Mouse (Mus musculus) right cerebral cortex, postnatal 25 days (tissue): ENCODE data around the gene Cpsf2.

Experiments used
- DNase-seq: peaks from one replicate; pipeline ENCODE4 v3.0.0; 2022

The Cpsf2 gene

DNA sequence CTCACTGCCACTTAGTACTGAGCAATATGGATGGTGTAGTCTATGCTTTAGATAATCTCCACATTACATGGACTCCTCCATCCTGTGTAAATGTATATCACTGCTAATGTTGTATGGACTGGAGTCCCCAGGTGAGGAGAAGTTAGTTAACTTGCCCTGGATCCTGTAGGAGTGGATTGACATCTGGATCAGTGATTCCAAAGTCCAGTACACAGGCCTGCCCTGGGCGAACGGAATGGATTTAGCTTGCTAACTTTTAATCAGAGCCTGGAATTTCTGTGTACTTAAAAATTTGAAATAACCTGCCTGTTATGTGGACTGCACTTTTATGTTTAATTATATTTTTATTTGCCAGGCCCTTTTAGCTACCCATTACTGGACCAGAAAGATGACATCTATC lies 5.8 kb downstream of the Cpsf2 start:
- DNase-seq: no peak

DNA sequence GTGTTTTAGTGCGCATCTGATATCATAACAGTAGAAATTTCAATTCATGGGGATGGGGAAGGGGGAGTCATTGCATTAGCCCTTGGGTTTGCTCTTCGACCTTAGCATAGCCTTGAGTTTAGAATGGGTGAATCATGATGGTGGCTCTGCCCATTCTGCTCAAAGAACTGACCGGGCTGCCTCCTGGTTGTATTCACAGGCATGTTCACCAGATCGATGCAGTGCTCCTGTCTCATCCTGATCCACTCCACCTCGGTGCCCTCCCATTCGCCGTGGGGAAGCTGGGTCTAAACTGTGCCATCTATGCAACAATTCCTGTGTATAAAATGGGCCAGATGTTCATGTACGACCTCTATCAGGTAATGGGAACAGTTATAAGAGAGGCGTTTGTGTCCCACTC lies 7.2 kb downstream of the Cpsf2 start:
- no peak for DNase-seq

DNA sequence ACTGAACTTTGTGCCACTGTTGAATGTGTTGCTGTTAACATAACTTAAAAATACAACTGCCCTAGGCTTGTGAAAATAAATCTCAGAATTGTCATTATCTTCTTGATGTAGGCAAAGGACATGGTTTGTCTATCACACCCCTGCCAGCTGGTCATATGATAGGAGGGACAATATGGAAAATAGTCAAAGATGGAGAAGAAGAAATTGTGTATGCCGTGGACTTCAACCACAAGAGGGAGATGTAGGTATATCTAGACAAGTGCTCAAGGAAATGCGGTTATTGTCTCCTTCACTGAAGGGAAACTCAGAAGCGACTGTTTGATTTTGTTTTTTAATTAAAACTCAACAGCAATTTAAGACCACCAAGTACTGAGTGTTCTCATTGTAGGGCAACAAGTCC lies 9.3 kb downstream of the Cpsf2 start:
- no peak for DNase-seq

DNA sequence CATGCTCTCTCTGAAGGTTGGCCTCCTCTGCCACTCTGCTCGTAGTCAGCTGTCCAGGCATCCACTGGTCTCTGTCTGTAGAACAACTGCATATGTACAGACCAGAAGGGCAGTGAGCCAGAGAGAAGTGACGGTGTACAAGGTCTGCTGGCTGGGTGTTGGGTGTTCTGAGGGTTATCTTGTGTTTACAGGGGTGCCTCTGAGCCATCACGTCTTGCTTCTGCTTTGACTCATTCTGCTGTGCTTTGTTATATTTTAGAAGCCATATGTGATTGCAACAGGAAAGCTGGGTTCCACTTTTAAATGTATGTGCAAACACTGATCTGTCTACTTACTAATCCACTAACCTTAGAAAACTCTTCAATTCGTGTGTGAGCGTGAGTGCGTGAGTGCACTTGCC lies 11.9 kb downstream of the Cpsf2 start:
- no peak for DNase-seq

DNA sequence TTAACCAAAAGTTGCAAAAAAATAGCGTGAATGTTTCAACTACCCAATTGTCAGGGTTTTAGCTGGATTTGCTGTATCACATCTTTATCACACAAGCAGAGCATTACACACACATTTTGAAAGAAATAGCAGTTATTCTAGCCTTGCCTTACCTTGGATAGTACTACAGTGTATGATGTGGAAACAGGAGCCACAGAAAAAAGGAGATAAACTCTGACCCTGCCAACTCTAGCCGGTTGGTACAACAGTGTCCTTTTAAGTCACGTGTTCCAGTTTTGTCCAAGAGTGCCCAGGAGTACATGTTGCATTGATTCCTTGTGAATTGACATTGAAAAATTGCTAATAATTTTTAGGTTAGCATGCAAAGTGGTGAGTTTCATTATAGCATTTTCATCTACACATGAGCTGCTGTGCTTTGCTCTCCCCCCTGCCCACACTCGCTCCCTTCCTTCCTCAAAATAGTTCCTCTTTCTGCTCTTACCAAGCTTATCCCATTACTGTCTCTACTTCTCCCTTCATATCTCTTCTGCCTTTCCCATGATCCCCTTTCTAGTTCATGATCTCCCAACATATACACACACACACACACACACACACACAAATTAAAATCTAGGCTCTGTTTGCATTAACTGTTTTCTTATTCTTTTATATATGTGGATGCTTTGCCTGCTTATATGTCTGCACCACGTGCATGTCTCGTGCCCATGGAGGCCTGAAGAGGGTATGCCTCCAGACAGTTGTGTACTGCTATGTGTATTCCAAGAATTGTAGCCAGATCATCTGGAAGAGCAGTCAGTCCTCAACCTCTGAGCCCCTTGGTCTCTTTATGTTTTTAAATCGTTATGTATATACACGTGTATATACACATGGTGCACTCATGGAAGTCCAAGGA lies 19.0 kb downstream of the Cpsf2 start:
- no peak for DNase-seq

DNA sequence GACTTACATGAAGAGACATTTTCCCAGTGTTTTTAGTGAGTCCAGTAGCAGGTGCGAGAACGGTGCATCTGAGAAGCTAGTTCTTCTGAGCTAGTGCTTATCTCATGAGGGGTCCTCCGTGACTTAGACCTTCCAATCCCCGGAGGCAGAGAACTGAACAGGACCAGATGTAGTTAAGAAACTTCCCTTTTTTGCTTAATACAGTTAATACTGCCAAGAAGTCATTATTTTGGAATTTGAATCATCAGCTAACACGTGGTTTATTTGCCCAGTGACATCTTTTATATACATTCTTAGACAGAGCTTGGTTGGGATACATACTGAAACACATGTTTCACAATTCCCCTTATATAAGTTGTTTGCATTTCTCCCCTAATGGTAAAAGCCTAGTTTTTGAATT lies 23.1 kb downstream of the Cpsf2 start:
- no peak for DNase-seq

DNA sequence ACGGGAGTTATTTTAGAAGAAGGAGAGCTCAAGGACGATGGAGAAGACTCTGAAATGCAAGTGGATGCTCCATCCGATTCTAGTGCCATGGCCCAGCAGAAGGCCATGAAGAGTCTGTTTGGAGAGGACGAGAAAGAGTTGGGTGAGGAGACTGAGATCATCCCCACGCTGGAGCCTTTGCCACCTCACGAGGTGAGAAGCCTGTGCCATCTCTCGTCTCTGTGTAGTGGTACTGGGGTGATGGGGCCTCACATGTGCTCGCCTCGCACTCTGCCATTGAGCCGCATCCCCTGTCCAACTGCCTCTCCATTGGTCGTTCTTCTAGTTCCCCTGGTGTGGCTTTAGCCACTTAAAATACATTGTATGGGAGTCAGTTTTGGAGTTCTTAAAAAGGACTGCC lies 25.0 kb downstream of the Cpsf2 start:
- no peak for DNase-seq

DNA sequence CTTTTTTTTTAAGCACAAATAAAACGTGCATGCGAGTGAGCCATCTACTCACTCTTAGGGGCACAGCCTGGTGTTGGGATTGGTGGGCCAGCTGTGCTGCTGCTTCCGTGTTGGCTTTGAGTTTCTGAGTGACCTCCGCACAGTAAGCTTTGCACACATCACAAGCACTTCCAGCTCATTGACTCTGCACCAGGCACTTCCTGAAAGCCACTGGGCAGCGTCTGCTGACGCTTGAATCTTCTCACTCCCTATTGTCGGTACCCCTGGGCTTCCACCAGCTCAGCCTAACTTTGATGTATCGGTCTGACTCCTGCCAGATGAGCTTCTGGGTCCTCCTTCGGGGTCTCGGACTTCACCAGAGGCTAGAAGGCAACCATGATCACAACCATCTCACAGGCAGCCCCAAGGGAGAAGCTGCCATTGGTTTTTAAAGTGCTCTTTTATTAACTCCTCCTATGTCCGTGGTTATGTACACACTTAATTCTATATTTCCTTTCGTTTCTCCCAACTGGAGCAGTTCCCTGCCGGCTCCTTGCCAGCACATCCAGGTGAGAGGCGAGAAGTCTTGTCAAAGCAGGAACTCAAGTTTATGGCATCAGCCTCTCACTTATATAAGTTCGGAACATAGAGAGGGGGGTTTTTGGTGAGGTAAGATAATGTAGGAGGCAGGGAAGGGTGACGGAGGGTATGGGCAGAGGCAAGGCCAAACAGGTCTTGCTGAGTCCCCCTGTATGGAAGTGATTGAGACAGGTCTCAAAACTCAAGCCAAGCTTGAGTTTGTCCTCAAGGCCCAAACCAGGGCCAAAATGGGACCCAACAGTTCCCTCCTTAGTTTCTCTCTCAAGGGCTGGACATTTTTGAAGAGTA lies 32.6 kb downstream of the Cpsf2 start:
- no peak for DNase-seq

DNA sequence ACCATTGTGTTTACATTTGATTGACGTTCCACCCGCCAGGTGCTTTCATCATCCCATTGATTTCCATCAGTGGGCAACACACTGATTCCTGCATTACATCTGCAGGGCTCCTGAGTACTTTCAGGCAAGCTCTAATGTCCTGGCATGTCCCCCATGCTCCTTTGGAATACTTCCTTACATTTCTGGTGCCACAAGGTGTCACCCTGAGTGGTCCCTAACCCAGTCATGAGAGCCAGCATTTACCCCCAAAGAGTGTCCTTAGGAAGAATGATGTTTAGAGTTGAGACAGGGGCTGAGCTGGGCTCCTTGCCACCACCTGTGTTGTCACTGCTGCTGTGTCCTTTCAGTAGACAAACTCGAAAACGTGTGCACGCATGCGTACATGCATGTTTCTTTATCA lies 33.8 kb downstream of the Cpsf2 start:
- no peak for DNase-seq

DNA sequence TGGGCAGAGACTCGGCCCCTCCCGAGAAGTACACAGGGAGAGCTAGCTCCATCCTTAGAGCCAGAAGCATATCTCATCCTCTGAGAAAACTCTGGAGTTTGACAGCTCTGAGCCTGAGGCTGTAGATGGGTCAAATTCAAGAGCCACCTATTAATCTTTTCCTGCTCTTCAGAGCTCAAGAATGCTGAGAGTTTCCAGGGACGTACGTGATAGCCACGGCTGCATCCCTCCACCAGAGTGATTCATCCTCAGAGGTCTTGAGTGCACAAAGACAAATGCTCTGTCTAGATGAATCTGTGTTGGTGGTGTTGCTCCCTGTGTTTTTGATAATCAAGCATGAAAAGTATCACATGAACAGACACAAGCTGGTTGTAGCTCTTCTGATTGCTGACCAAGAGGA lies 38.6 kb downstream of the Cpsf2 start:
- no peak for DNase-seq

DNA sequence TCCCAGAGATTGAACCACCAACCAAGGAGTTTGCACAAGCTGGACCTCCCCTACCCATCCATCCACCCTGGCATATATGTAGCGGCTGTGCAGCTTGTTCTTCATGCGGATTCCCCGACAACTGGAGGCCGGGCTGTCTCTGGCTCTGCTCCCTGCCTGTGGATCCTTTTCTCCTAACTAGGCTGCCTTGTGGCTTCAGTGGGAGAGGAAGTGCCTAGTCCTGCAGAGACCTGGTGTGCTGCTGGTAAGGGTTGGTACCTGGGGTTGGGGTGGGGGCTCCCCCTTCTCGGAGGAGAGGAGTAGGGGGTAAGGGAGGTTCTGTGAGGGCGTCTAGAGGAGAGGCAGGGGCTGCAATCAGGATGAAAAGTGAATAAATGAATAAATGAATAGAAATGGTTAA lies 39.3 kb downstream of the Cpsf2 start:
- DNase-seq: no peak

DNA sequence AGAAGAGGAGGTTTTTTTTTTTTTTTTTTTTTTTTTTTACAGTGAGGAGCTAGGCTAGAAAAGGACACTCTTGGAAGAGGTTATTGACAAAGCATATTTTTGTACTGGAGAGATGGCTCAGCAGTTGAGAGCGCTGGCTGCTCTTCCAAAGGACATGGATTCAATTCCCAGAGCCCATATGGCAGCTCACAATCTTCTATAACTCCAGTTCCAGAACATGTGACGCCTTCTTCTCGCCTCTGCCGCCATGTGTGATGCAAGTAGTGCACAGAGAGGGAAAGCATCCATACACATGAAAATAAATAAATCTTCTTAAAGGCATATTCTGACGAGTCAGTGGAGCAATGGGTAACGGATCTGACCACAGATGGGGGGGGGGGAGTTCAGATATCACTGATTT lies 46.1 kb downstream of the Cpsf2 start:
- no peak for DNase-seq

DNA sequence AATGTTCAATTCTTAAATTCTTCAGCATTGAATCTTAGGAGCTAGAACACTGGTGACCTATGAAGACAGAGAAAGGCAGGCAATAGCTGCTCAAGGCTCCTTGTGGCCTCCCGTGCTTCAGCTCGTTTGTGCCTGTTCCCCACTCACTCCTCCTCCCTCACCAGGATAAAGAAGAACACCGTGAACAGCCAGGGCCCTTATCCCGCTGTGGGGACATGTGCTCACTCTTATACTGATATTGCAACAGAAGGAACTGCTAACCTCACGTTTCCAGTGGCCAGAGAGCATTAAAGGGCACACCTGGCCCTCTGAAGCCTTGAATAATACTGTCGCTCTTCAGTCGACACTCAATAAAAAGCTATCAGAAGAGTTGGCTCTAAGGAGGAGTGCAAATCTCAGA lies 53.4 kb downstream of the Cpsf2 start:
- DNase-seq: no peak

DNA sequence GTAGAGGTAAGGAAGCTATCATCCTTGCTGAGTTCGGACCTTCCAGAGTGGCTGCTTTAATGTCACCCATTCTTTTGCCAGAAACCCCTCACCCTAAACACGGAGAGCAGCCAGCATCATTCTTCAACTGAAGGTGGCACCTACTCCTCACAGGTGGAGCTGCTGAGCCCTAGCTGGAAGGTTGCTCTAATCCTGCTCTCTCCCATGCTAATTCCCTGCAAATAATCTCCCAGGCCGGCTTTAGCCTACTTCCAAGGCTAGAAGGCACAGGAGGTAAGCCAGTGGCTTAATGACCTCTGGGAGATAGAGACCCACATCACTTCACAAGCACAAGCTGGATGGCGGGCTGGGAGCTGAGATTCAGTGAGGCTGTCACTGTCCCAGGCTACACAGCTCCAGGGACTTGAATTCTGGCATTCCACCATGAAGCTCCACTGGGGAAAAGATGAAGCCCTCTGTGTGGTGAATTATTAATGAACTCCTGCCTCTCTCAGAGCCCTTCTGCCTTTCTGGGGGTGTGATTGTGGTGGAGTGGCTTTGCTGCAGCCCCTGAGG lies 54.2 kb downstream of the Cpsf2 start:
- DNase-seq: no peak

DNA sequence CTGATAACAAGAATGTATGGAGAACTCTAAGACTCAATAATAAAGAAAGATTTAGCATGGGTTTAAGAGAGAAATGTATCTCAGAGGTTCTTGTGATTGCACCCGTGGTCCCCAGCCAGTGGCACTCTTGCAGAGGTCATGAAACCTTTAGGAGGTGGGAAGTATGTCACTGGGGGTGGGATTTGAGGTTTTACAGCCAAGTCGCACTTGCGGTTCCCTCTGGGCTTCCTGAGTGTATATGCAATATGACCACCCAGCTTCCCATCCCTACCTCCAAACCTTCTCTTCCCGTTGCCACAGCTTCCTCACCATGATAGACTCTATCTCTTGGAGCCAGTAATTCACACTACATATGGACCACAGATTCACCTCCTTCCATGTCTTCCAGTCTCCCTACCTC lies 59.1 kb downstream of the Cpsf2 start:
- no peak for DNase-seq

DNA sequence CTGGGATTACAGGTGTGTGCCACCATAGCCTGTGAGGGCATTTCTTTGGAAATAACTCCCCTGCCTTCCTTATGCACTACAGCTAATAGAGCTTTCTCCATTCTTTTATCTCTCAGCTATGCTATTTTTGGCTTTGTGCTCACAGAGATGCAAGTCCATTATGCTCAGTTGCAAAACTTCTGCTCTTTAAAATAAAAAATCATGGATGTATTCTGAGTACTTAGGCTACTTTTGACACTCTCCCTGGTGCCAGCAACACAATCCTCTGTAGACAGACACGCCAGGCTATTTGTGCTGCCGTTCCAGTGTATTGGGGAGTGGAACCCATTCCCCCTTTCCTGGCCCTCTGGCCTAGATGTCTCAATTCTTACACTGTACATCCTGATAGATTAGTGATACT lies 64.1 kb downstream of the Cpsf2 start:
- DNase-seq: no peak

DNA sequence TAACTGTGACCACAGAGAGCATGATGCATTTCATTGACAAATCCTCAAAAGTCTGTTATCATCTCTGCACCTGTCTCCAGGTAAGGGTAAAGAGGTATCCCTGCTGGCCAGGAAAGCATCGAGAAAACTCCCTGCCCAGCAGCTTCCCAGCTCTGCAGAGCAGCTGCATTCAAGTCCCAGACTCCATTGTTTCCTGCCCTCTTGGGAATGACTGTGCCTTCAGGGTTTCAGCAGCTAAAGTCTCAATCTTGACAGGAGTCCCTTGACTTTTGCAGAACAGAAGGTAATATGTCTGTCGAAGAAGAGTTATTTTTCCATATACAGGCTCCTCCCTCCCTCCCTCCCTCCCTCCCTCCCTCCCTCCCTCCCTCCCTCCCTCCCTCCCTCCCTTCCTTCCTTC lies 65.9 kb downstream of the Cpsf2 start:
- no peak for DNase-seq

DNA sequence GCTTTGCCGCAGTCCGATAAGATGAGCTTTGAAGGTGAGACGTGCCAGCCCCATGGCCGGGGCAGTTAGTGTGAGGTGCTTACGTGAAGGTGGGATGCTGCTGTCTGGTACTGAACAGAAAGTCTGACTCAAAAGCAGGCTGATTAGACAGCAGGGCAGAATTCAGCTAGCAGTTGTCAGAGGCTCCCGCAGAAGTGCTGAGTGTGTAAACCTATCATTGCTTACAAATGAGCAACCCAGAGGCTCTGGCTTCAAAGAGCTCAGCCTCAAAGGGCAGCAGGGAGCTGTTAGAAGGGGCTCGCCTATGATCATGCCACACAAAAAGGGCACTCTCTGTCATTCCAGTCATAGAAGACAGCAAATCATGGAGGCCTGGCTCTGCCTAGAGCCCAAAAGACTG lies 66.5 kb downstream of the Cpsf2 start:
- DNase-seq: no peak

DNA sequence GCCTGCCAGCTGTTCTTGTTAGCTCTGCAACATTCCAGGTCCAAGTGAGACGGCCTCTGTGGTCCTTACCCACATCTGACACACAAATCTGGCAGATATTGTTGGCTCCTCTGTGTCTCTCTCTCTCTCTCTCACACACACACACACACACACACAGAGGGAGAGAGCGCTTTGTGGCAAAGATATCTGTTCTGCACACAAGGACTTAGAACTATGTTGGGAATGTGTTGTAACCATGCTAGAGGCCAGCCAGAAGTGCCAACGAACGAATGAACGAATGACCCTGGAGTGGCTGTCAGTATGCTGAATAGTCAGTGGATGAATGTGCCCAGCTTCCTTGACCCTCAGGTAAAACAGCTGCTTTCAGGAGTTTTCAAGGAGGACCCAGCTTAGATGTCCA lies 68.1 kb downstream of the Cpsf2 start:
- no peak for DNase-seq

DNA sequence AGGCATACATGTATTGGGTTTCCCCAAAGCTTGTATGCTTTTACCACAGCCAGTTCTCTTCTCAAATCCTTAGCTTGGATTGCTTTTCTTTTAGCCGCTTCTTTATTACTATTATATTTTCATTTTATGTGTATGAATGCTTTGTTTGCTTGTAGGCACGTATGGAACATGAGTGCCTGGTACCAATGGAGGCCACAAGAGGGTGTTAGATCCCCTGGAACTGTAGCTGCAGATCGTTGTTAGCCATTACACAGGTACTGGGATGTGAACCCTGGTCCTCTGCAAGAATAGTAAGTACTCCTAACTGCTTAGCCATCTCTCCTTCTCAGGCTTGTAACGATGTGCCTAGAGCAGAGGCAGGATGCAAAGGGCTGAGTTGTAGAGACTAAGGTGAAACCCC lies 78.4 kb downstream of the Cpsf2 start:
- DNase-seq: no peak

DNA sequence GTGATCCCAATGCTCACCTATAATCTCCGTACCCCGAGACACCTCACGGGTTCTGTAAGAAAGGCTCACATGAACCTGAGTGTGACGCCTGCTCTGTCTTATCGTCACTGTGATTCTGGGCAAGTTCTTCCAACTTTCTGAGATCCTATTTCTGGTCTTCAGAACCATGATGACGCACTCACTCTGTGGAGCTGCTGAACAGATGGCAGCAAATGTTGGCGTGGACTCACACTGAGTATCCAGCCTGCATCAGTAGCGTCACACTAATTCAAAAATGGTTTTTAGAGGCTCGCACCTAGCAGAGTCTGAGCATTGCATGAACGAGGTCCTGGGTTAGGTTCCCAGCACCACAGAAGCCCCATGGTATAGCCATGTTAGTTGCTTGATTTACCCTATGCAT lies 80.0 kb downstream of the Cpsf2 start:
- DNase-seq: peak; percentile 72
